Mouse (Mus musculus) cerebellum, postnatal 4 days (tissue): Measurements from ENCODE around the gene Rab5c.

ENCODE experiments used
- DNase-seq, 2 experiments: peaks; one replicate each; pipeline ENCODE4 v3.0.0; 2022; ENCODE audit warnings: low spot score in 2 of 2, mixed read lengths in 1 of 2

Gene Rab5c

GRCm38 (mm10) chr11:100720345-100720744 lies 17.7 kb downstream of the Rab5c start:
- no peak for DNase-seq

GRCm38 (mm10) chr11:100719893-100720292 lies 18.1 kb downstream of the Rab5c start:
- no peak for DNase-seq

GRCm38 (mm10) chr11:100719312-100719711 lies 18.7 kb downstream of the Rab5c start:
- no peak for DNase-seq

GRCm38 (mm10) chr11:100718866-100719265 lies 19.1 kb downstream of the Rab5c start:
- no peak for DNase-seq

GRCm38 (mm10) chr11:100718462-100718861 lies 19.6 kb downstream of the Rab5c start:
- no peak for DNase-seq

GRCm38 (mm10) chr11:100716649-100717048 lies 21.4 kb downstream of the Rab5c start:
- no peak for DNase-seq

- no peak for DNase-seq
Observed at GRCm38 (mm10) chr11:100714948-100715347, 23.1 kb downstream of the Rab5c start.

- DNase-seq, result peak; percentile 55 to 84
Observed at GRCm38 (mm10) chr11:100714534-100714915, 23.5 kb downstream of the Rab5c start.

- DNase-seq, result peak in 1 of 2 experiments; percentile 21
Observed at GRCm38 (mm10) chr11:100713735-100714533, 24.1 kb downstream of the Rab5c start, which contains the start of gene Hspb9. Gene Hspb9 (plus strand): TSS chr11:100713850.

GRCm38 (mm10) chr11:100713174-100713573 lies 24.8 kb downstream of the Rab5c start:
- no peak for DNase-seq

- DNase-seq, result peak; percentile 70 to 86
Observed at GRCm38 (mm10) chr11:100711783-100712615, 26.0 kb downstream of the Rab5c start, which contains the start of gene Kat2a. Gene Kat2a (minus strand): TSS chr11:100712465.

GRCm38 (mm10) chr11:100710977-100711376 lies 27.0 kb downstream of the Rab5c start:
- no peak for DNase-seq

GRCm38 (mm10) chr11:100710528-100710927 lies 27.5 kb downstream of the Rab5c start:
- no peak for DNase-seq

- DNase-seq, result no peak
Observed at GRCm38 (mm10) chr11:100709201-100709810, 28.7 kb downstream of the Rab5c start.

- no peak for DNase-seq
Observed at GRCm38 (mm10) chr11:100705095-100705747, 32.8 kb downstream of the Rab5c start.

- DNase-seq, result no peak
Observed at GRCm38 (mm10) chr11:100703851-100704531, 34.0 kb downstream of the Rab5c start, which contains the start of gene Dhx58. Gene Dhx58 (minus strand): TSS chr11:100704271.

- DNase-seq, result no peak
Observed at GRCm38 (mm10) chr11:100703366-100703765, 34.6 kb downstream of the Rab5c start.

- no peak for DNase-seq
Observed at GRCm38 (mm10) chr11:100702906-100703305, 35.1 kb downstream of the Rab5c start.

- DNase-seq, result peak in 1 of 2 experiments; percentile 66
Observed at GRCm38 (mm10) chr11:100702081-100702851, 35.7 kb downstream of the Rab5c start.

- DNase-seq, result no peak
Observed at GRCm38 (mm10) chr11:100701301-100701700, 36.7 kb downstream of the Rab5c start.
